Comparison of ENCODE assay signal across 8 mouse cellular contexts in genomic region chr9:53301801-53302311, GRCm38 (mm10). TPM values are rescaled to one million over a fixed set of nuclear protein-coding genes. Genes with fewer than 3 reads are reported as not detected.
DNase-seq lines count a peak whose midpoint lies in the region; ATAC-seq and TF ChIP-seq lines count a peak whose summit lies in the region.

No protein-coding gene starts in this region.

- peak overlapping the region; percentile 75 for H3K4me2 ChIP-seq in intestine, embryonic 16.5 days (ENCODE audit: low read depth, low read length)

- TF ChIP-seq POLR2A in olfactory bulb, adult 2 months (IDR thresholded peaks at IDR 0.05; ENCODE audit: insufficient read depth, low read depth, low read length): no peak

- no peaks in the 10 kb centered on the region for H3K4me1 ChIP-seq in erythroblast, embryonic 14.5 days (ENCODE audit: control insufficient read depth)
- no peaks in the 10 kb centered on the region; the same call in 1 of the 2 replicates for H3K4me1 ChIP-seq in intestine, embryonic 16.5 days (ENCODE audit: control insufficient read depth, insufficient read depth, low read length)
- peaks cover 11% of the 10 kb centered on the region; the same call in 1 of the 2 replicates for H3K4me1 ChIP-seq in olfactory bulb, adult 2 months (ENCODE audit: control insufficient read depth, insufficient read depth, low read length)

- no peaks in the 10 kb centered on the region for H3K36me3 ChIP-seq in erythroblast, embryonic 14.5 days (ENCODE audit: control insufficient read depth)
- no peaks in the 10 kb centered on the region for H3K36me3 ChIP-seq in intestine, embryonic 16.5 days (ENCODE audit: control insufficient read depth, insufficient read depth, low read length)

- WGBS in intestine, embryonic 16.5 days: 3% methylated on average over 17 of the region's 19 CpGs
- WGBS in olfactory bulb, adult 2 months: 5% methylated on average over 19 of the region's 19 CpGs

- peak; percentile 10 for DNase-seq in embryo, embryonic 9.5 days (ENCODE audit: extremely low spot score)
- peak; percentile 40 to 70 for DNase-seq in lung, adult 18-20 months
- no peak for DNase-seq in spleen, postnatal 14 days (ENCODE audit: low spot score in 2 of 2)

- no peaks in the 10 kb centered on the region for H3K9me3 ChIP-seq in erythroblast, embryonic 14.5 days (ENCODE audit: control insufficient read depth, low read length)
- H3K9me3 ChIP-seq in intestine, embryonic 16.5 days (ENCODE audit: control insufficient read depth, low read length): no peaks in the 10 kb centered on the region

- TF ChIP-seq CTCF in olfactory bulb, adult 2 months (IDR thresholded peaks at IDR 0.05; ENCODE audit: insufficient read depth, low read depth, low read length): no peak

- ATAC-seq in erythroblast, adult 5-6 weeks (replicated peaks; ENCODE audit: low FRiP score, poor library complexity, severe bottlenecking): no peak
- ATAC-seq in CD4-positive, CD25-positive, alpha-beta regulatory T cell, adult 4 months: peak; percentile 60
- ATAC-seq in intestine, embryonic 16.5 days: peak; percentile 86

- H3K27me3 ChIP-seq in erythroblast, embryonic 14.5 days (ENCODE audit: control insufficient read depth): peaks cover 17% of the 10 kb centered on the region
- no peaks in the 10 kb centered on the region for H3K27me3 ChIP-seq in intestine, embryonic 16.5 days (replicated peaks; ENCODE audit: control insufficient read depth, insufficient read depth, low read length)

- H3K27ac ChIP-seq in intestine, embryonic 16.5 days (ENCODE audit: low read length): peak overlapping the region; percentile 55
- no peak overlapping the region for H3K27ac ChIP-seq in olfactory bulb, adult 2 months (ENCODE audit: insufficient read depth, low read depth, low read length)

- peak overlapping the region; percentile 60 for H3K9ac ChIP-seq in intestine, embryonic 16.5 days (ENCODE audit: low read depth, low read length)

- H3K4me3 ChIP-seq in erythroblast, embryonic 14.5 days (replicated peaks): peak overlapping the region; percentile 16
- H3K4me3 ChIP-seq in intestine, embryonic 16.5 days (ENCODE audit: low read length): peak overlapping the region; percentile 50
- peak overlapping the region; percentile 40 for H3K4me3 ChIP-seq in olfactory bulb, adult 2 months (ENCODE audit: insufficient read depth, low read depth, low read length)

RNA-seq across cellular contexts. Expression of gene Exph5, which starts 0.4 kb away (rescaled TPM):
- not detected in 2 replicates for polyA plus RNA-seq in erythroblast, embryonic 14.5 days (2012)
- not detected in 2 replicates for total RNA-seq in erythroblast, adult 5-6 weeks (2015; ENCODE audit: low replicate concordance)
- 0.28 TPM in 1 of 2 replicates, not detected in the other for total RNA-seq in erythroblast, adult 5-6 weeks (2017; ENCODE audit: low replicate concordance)
- polyA plus RNA-seq in CD4-positive, CD25-positive, alpha-beta regulatory T cell, adult 4 months (2017; shearing (Covaris generic)): 1 to 10 TPM; 1.5 TPM
- 2.8 and 3.6 TPM in 2 replicates for polyA plus RNA-seq in intestine, embryonic 16.5 days (2015; fragmentation: Nextera tagmentation; extraction: Ambion mirVana)
- not detected in 2 replicates for polyA plus RNA-seq in olfactory bulb, adult 2 months (2012; ENCODE audit: insufficient read depth, insufficient read length, low replicate concordance, missing spikeins)

RNA-seq across cellular contexts. Expression of gene Ddx10, which starts 54.0 kb away (rescaled TPM):
- polyA plus RNA-seq in erythroblast, embryonic 14.5 days (2012): 0.11 and 0.20 TPM in 2 replicates
- total RNA-seq in erythroblast, adult 5-6 weeks (2015; ENCODE audit: low replicate concordance): 7.9 and 9.4 TPM in 2 replicates
- total RNA-seq in erythroblast, adult 5-6 weeks (2017; ENCODE audit: low replicate concordance): 7.5 and 9.1 TPM in 2 replicates
- polyA plus RNA-seq in CD4-positive, CD25-positive, alpha-beta regulatory T cell, adult 4 months (2017; shearing (Covaris generic)): 10 to 100 TPM; 50.5 to 59.5 TPM
- polyA plus RNA-seq in intestine, embryonic 16.5 days (2015; fragmentation: Nextera tagmentation; extraction: Ambion mirVana): 23.2 and 24.2 TPM in 2 replicates
- 97.4 TPM in 1 of 2 replicates, not detected in the other for polyA plus RNA-seq in olfactory bulb, adult 2 months (2012; ENCODE audit: insufficient read depth, insufficient read length, low replicate concordance, missing spikeins)

Comparison
In these comparisons a context has a peak if more than half of its experiments do, and no peak if none do; other contexts are left out.
1. DNase-seq: peak in embryo, embryonic 9.5 days (single experiment) and lung, adult 18-20 months (2 of 2); none in spleen, postnatal 14 days (0 of 2).
2. Peak in every context shown above with its lines, with median percentiles within 50 percentile points of each other: H3K4me3 ChIP-seq.